Mouse (Mus musculus) mouse trophoblast stem cell (cell line): ENCODE measurements around the gene Gm49027.

ENCODE experiments used
- in situ Hi-C, 2 experiments: fragments of 300-500 bp; cut with MseI, MboI; formaldehyde crosslinking; loops; 2 replicates in 1 of 2; 3 replicates in 1 of 2; pipeline ENCODE4 v1.15.1; 2025

Gene Gm49027

DNA sequence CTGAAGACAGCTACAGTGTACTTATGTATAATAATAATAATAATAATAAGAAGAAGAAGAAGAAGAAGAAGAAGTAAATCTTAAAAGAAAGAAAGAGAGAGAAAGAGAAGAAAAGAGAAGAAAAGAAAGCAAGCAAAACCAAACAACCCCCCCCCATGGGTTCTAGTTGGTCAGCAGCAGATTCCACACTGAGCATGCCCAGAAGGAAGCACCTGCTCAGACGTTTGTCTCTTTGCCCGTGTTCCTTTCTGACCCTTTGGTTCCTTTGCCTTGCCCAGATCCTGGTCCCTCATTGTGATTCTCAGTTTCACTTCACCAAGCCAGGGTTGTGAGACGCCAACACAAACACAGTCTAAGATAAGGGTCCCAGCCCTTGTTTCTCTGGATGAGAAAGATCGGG is 23.3 kb downstream of the Gm49027 start:
- in situ Hi-C loops: no loop called here

DNA sequence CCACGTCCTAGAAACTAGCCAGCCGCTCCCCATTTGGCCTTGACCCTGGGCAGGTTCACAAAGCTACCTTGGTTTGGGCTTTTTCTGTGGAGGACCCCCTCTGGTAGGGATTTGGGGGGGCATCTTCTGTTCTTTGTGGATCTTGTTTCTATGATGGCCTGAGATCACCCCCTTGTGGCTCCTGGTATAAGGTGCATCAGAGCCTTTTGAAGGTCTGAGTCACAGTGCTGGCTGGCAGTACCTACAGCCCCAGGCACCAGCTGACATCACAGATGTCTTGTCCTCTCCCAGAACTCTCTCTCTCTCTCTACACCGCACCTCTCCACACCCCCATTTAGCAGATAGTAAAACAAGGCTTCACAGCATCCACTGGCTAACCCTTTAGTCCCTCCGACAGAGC is 25.6 kb downstream of the Gm49027 start:
- in situ Hi-C loops: loop anchor here (5.0 kb wide), 2 partner anchors 47 to 52 kb away; no protein-coding TSS in a partner anchor

DNA sequence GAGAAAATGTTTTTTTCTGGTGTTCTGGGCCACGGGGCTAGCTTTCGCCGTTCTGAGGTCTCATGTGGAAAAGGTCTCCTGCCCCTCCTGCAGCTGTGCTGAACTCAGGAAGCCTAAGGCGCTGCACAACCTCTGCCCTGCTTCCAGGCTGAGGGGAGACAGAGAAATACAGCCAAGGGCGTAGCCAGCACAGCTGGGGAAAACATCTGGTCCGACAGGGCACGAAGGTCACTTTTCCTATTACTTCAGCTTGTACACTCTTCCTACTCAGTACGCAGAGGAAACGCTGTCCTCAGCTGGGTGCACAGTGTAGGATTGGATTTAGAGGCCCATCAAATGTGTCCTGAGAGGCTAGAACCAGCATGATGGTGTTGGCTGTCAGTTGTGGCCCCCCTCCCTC is 35.4 kb downstream of the Gm49027 start:
- in situ Hi-C loops: no loop called here

DNA sequence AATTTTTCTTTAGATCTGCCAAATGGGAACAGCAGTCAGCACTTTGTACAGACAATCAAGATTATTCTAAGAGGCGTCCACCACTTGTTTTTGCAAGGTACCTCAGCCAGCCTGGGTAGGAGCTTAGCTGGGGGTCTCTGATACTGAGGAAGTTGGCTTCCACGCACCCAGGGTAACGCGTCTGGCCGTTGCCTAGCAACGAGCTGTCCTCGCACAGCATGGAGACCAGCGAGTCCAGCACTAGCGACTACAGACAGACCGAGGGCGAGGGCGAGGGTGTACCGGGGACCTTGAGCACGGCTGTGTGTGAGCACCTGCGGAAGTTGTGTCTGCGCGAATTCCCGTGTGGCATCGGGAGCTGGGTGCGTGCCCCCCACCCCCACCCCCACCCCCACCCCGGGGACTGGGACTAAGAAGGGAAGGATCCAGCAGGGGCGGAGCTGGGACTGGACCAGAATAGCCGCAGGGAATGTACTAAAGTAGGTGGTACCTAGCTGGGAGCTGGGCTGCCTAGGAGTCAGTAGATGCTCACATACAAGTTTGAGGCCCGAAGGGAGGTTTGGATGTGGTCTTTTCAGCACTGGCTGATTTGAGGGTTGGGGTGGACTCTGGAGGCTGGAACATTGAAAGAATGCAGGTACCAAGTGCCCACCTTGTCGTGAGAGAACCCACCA is 36.0 kb downstream of the Gm49027 start, which contains the start of the genes Lrrc43 and Il31:
TSS of gene Lrrc43 (plus strand) at position 194 of the 674 bp plus-strand sequence.
TSS of gene Il31 (minus strand) at position 378 of the 674 bp plus-strand sequence.
- in situ Hi-C loops: no loop called here

DNA sequence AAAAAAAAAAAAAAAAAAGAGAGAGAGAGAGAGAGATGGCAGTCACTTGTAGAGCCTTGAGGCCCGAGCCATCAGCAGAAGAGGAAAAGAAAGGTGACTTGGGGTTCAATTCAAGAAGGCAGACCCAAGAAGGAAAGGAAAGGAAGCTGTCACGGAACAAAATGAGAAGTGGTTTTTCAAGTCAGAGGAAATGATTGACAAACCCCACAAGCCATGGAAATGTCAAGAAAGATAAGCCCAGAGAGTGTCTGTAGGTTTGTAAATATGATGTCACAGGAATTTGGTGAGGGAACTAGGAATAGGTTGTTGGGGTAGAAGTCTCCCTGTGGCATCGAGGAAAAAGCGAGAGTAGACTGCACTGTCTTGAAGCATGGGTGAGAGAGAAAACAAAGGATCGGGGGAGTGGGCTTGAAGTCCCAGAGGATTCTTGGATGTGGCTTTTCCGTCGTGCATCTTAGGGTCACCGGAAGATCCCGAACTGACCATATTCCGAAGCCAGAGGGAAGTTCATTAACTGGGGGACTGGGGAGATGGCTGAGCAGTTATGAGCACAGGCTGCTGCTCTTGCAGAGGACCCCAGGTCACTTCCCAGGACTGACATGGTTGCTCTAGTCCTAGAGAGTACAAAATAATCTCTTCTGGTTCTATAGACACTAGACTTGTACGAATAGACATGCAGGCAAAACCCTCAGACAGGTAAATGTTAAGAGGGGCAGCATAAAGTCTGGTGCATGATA is 37.5 kb downstream of the Gm49027 start:
- in situ Hi-C loops: no loop called here

DNA sequence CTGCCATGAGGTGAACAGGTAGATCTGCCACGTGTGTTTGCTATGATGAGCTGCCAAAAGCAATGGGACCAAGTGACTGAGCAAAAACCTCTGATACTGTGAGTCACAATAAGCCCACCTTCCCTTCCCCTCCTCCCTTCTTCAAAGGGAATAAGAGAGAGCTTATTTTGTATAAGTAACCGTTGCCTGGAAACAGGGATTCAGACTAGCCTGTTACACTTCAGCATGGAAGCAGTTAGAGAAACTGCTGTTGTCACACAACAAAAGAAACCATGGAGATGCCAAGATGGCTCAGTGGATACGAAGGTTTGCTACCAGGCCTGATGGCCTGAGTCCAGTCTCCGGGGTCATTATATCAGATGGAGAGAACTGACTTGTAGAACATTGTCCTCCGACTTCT is 51.5 kb downstream of the Gm49027 start:
- in situ Hi-C loops: no loop called here

DNA sequence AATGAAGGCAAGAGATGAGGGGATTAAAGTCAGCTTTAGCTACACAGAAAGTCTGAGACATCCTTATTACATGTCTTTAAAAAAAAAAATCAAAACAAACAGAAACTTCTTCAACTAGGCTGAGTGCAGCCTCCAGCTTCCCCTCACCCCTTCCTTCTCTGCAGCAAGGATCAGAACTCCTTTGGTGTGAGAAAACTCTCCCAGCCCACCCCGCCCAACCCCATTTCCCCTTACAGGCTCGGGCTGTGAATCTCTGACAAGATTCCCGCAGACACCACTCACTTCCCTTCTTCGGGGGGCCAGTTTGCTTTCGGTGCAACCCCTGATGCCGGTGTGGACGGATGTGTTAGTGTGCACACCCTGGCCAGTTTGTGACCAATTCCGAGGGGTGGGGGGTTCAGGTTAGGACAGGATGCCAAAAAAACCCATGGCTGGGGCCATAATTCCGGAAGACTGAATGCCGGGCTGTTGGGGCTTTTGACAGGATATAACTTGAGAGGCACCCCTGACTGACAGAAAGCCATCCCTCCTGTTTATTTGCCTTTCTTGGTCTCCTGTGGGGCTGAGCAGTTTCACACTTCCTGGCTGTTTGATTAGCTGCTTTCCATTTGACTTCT is 54.4 kb downstream of the Gm49027 start:
- in situ Hi-C loops: no loop called here

DNA sequence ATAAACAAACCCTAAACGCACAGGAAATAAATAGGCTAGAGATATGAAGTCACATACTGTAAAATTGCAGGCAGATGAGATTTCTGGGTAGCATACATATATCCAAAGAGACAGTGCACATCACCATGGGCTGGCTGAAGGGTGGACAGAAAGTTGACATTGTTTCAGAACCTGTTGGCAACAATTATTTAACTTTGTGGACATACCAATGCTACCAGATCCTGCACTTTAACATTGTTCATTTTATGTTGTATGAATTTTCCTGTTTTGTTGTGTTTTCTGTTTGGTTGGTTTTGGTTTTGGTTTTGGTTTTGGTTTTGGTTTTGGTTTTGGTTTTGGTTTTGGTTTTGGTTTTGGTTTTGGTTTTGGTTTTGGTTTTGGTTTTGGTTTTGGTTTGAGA is 60.6 kb downstream of the Gm49027 start:
- in situ Hi-C loops: no loop called here
